Mouse (Mus musculus): ENCODE measurements around the gene Emb.
A peak's percentile ranks its signal among the peaks of the same experiment; 100 is the strongest.

DNA sequence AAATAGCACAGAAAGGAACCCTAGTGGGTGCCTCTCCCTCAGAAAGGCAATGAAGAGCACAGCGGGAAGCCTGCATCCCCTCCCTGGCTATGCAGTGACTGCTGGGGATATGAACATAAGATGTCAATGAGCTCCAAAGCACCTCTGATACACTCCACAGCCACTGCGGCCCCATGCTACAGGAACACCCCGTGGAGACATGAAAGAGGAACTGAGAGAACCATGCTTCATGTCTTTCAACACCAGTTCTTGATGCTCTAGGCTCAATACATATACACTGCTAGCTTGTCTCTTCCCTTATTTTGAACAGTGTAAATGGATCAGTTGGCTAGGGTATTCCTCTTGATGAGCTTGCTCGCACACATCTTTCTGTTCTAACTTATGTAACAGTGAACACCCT lies 28.8 kb downstream of the Emb start:
- TF ChIP-seq ZKSCAN1 (IDR thresholded peaks at IDR 0.05; ENCODE audit: borderline replicate concordance, low read depth, low read length) (no peak), CTCF (conservative IDR thresholded peaks at IDR 0.05 in 1 of 2, IDR thresholded peaks at IDR 0.05 in 1 of 2; ENCODE audit: low read depth in 2 of 2, low read length in 2 of 2) (no peak), EP300 (IDR thresholded peaks at IDR 0.05; ENCODE audit: low read length) (peak; percentile 74), MXI1 (IDR thresholded peaks at IDR 0.05; ENCODE audit: low read depth, low read length) (no peak), POLR2A (IDR thresholded peaks at IDR 0.05; ENCODE audit: low read depth, low read length) (no peak), POLR2AphosphoS2 (IDR thresholded peaks at IDR 0.05; ENCODE audit: low read depth, low read length) (no peak), ELF1 (IDR thresholded peaks at IDR 0.05; ENCODE audit: low read depth, low read length) (no peak), NRF1 (IDR thresholded peaks at IDR 0.05; ENCODE audit: low read depth, low read length) (no peak), MAFK (IDR thresholded peaks at IDR 0.05; ENCODE audit: insufficient replicate concordance, low read length) (no peak), HCFC1 (IDR thresholded peaks at IDR 0.05; ENCODE audit: low read depth, low read length) (no peak), JUND (conservative IDR thresholded peaks at IDR 0.05; ENCODE audit: low read depth, low read length) (no peak), E2F4 (IDR thresholded peaks at IDR 0.05; ENCODE audit: insufficient replicate concordance, low read depth, low read length) (no peak), MAX (IDR thresholded peaks at IDR 0.05; ENCODE audit: low read length) (no peak), IRF4 (IDR thresholded peaks at IDR 0.05; ENCODE audit: low read depth, low read length) (peak; percentile 92)

Data from CH12.LX (cell line).